Mouse (Mus musculus): Measurements from ENCODE around the gene Gna15.

Gna15 gene

DNA sequence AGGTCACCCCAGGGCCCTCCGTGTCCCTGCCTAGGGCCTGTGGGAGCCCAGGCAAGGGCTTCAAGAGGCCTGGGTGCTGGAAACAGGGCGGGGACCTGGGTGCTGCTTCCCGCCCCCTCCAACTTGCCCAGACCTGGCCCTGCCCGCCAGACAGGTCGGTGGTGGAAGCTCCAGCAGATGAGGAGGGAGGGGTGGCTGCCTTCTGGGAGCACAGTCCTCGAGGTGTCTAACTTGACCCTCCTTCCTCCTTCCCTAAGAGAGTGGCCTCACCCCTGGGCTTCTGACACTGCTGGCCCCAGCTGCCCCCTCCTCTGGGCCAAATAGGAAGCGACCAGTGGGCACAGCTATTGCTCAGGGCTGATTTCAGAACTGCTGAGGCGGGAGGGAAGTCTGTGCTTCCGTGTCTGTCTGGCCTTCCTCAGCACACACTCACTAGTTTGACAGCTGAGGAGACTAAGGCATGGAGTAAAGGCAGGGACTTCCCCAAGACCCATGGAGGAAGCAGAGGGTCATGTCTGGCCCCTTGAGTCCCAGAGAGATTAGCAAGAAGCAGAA is at the start of gene Gna15:
Gene Gna15, minus strand, starts transcription at position 175 of the 555 bp plus-strand sequence.
- in situ Hi-C loops (cut with MboI; ENCODE audit: unreplicated experiment in 2 of 2), result no loop called here

DNA sequence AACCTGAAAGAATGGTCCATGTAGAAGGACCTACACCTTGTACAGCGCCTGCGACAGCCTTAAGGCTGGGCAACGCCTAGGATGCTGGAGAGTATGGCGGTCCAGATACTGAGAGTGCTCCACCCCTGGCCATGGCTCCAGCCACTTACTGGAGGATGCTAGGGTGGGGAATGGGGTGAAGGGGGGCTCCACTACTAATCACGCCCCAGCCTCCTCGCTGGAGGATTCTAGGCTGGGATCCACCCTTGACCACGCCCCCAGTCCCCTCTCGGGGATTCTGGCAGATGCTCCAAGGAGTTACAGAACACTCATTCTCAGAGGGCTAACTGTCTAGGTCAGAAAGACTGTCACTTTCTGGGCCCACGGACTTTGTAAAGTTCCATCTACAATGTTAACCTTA is 49.0 kb upstream of the Gna15 start:
- in situ Hi-C loops (cut with MboI; ENCODE audit: unreplicated experiment in 2 of 2), result no loop called here

GRCm38 (mm10) chr10:81572133-81572671 is 48.2 kb upstream of the Gna15 start:
- in situ Hi-C loops (cut with MboI; ENCODE audit: unreplicated experiment in 2 of 2), result no loop called here

DNA sequence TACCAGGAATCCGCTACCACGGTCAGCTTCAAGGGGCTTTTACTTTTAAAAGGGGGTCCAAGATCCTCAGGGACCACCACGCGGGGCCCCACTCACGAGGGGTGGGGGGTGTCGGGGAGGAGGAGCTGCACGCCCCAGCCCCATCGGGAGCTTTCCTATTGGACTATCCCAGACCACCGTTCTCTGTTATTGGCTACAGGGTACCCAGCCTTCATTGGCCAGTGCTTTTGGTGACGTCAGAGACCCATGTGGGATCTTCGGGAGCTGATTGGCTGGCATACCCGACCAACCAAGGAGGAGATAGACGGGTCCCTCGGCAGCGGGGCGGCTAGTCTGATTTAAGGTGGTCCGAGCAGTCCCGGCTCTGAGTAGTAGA is 47.5 kb upstream of the Gna15 start:
- in situ Hi-C loops (cut with MboI; ENCODE audit: unreplicated experiment in 2 of 2), result no loop called here

DNA sequence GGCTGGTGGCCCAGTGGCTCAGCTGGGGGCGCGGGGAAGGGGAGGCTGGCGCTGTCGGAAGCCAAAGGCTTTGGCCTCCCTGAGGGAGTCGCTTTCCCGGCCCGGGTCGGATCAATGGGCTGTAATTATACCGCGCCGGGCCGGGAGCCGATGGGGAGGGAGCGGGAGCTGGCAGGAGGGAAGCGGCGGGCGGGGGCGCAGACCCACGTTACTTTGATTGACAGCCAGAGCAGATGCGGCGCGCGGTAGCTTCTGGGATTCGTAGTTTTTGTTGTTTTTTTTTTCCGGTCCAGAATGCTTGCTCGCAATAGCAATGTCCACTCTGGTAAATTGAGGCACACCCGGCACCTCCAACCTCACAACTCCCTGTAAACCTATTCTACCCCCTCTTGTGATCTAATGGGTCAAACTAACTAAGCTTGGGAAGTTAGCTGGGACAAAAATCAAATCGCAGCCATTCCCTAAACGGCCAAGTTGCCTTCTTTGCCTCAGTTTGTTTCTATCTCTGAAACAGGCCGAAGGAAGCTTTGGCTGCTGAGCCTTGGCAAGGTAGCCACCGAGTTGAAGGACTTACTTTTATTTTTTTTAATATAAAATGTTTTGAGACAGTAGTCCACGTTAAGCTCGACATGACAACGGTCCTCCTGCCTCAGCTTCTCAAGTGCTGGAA is 46.9 kb upstream of the Gna15 start:
- in situ Hi-C loops (cut with MboI; ENCODE audit: unreplicated experiment in 2 of 2), result no loop called here

DNA sequence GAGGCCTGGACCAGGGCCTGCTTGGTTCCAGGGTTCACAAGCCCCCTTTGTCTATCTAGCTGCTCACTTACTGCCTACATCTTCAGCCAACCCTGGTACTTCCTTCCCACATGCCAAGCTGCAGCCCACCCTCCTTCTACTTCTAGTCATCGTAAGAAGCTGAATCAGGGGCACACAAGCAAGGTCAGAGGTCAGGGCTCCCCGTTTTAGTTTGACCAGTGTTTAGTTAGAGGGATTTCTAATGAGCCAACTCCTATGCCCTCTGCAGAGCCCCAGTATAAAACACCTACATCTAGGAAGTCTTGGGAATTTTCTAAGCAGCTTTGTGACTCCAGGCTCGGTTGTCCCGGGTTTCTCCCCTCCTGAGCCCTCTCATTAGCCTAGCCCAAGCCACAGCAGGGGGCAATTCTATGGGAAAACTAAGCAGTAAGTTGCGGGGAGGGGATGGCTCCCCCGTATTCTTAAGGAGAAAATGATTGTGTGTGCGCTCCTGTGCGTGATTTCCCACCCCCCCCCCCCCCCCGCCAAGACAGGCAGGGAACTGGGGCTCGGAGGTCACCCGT is 46.3 kb upstream of the Gna15 start:
- in situ Hi-C loops (cut with MboI; ENCODE audit: unreplicated experiment in 2 of 2), result no loop called here

- in situ Hi-C loops (cut with MboI; ENCODE audit: unreplicated experiment in 2 of 2), result loop anchor here in 1 of 2 experiments (10.0 kb wide), 1 partner anchor 595 kb away; no protein-coding TSS in a partner anchor
Observed at GRCm38 (mm10) chr10:81569507-81570237, 45.6 kb upstream of the Gna15 start.

DNA sequence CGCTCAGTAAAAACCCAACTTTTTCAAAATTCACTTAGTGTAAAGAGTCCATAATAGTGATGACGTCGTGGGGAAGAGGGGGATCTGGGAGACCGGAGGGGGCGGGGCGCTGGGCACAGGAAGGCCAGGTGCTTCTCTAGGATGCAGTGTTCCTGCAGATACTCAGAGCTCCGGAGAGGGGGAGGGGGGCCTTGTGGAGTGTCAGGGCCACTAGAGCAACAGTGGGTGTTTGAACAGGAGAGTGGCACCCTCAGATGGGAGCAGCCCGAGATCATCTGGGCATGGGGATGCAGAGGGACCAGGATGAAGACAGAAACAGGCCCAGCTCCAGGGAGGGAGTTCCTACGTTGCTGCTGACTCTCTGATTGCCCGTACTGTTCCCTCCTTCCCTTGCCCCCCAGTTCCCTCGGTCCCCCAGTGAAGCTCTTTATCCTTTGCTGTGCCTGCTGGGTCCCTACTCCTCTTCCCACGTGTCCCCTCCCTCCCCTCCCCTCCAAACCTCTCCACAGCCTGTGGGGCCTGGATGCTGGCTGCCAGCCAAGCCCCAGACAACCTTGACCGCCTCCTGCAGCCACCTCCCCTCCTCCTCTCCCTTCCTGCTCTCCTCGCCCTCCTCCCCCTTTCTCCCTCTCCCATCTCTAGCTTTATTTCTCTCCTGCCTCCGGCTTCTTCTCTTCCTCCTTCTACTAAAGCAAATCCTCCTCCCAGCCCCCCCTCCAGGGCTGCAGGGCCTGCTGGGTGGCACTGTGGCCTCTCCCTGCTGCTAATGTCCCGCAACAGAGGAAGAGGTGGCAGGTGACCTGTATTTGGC is 44.6 kb upstream of the Gna15 start:
- in situ Hi-C loops (cut with MboI; ENCODE audit: unreplicated experiment in 2 of 2), result loop anchor here in 1 of 2 experiments (10.0 kb wide), 1 partner anchor 596 kb away; no protein-coding TSS in a partner anchor

DNA sequence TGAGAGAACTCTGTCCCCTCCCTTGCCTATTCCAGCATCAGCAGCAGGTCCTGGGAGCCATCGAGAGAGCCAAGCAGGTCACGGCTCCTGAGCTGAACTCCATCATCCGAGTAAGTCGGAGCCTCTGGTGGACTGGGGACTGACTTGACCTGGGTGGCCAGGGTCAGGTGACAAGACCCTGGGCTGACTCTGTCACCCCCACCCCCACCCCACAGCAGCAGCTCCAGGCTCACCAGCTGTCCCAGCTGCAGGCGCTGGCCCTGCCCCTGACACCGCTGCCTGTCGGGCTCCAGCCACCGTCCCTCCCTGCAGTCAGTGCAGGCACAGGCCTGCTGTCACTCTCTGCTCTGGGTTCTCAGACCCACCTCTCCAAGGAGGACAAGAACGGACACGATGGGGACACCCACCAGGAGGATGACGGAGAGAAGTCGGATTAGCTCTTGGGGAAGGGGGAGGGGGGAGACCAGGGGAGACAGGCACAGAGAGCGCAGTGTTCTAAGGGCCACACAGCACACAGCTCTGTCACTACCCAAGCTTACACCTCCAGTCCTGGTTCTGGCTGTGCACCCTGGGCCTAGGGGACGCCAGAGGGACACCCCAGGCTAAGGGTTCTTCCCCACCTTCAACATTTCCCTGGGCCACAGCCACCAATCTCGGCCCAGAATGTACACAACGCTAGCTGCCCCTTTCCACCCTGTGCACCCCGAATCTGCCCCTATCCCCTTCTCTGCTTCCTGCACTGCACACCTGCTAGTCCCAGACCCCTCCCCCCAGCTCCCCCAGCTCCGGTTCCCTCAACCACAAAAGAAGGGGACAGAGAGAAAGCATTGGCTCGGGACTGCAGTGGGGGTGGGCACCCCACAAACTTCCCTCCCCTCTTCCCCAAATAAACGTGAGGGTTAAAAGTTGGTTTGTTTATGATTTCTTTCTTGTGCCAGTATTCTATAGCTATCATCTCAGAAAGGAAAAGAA is 41.5 kb upstream of the Gna15 start:
- in situ Hi-C loops (cut with MboI; ENCODE audit: unreplicated experiment in 2 of 2), result loop anchor here in 1 of 2 experiments (10.0 kb wide), 1 partner anchor 599 kb away; no protein-coding TSS in a partner anchor

DNA sequence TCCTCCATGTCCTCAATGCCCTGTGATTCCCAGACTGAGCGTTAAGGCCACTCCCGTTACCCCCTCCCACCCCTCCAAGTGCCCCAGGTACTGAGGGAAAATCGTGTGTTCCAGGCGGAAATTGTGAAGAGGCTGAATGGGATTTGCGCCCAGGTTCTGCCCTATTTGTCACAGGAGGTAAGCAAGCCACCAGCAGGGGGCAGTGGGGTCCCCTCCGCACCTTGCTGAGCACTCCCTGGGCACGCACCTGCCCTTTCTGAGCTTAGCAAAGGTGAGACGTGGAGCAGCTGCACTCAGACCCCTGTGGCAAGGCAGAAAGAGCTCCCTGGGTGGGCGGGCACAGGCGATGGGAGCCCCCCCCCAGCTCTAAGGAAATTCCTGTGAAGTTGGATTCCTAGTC is 40.7 kb upstream of the Gna15 start:
- in situ Hi-C loops (cut with MboI; ENCODE audit: unreplicated experiment in 2 of 2), result loop anchor here (5.0 to 10.0 kb wide), 2 partner anchors 38 to 600 kb away; partner anchors contain the start of gene Tle6 (in 2 of the 2)

GRCm38 (mm10) chr10:81564216-81564615 is 40.2 kb upstream of the Gna15 start:
- in situ Hi-C loops (cut with MboI; ENCODE audit: unreplicated experiment in 2 of 2), result loop anchor here (5.0 to 10.0 kb wide), 2 partner anchors 38 to 601 kb away; partner anchors contain the start of gene Tle6 (in 2 of the 2)

- in situ Hi-C loops (cut with MboI; ENCODE audit: unreplicated experiment in 2 of 2), result loop anchor here (5.0 to 10.0 kb wide), 2 partner anchors 39 to 601 kb away; partner anchors contain the start of gene Tle6 (in 2 of the 2)
Observed at GRCm38 (mm10) chr10:81563481-81563880, 39.5 kb upstream of the Gna15 start.

GRCm38 (mm10) chr10:81562411-81562810 is 38.4 kb upstream of the Gna15 start:
- in situ Hi-C loops (cut with MboI; ENCODE audit: unreplicated experiment in 2 of 2), result loop anchor here (5.0 to 10.0 kb wide), 2 partner anchors 40 to 602 kb away; partner anchors contain the start of gene Tle6 (in 2 of the 2)

GRCm38 (mm10) chr10:81560719-81561459 is 36.9 kb upstream of the Gna15 start:
- in situ Hi-C loops (cut with MboI; ENCODE audit: unreplicated experiment in 2 of 2), result loop anchor here (5.0 to 10.0 kb wide), 2 partner anchors 41 to 604 kb away; partner anchors contain the start of gene Tle6 (in 2 of the 2)

GRCm38 (mm10) chr10:81559627-81560539 is 35.9 kb upstream of the Gna15 start:
- in situ Hi-C loops (cut with MboI; ENCODE audit: unreplicated experiment in 2 of 2), result loop anchor here (5.0 to 10.0 kb wide), 3 partner anchors 42 to 605 kb away; partner anchors contain the start of gene Tle6 (in 2 of the 2)

GRCm38 (mm10) chr10:81559163-81559626 is 35.2 kb upstream of the Gna15 start, which contains the start of gene Aes:
Gene Aes, plus strand, starts transcription at chr10:81559488.
- in situ Hi-C loops (cut with MboI; ENCODE audit: unreplicated experiment in 2 of 2), result loop anchor here in 1 of 2 experiments (10.0 kb wide), 1 partner anchor 364 kb away; no protein-coding TSS in a partner anchor

Data from v-Abl transformed pro-B cells (cell line).